Mouse (Mus musculus): Measurements from ENCODE around the gene Olfr1061. TPM values are rescaled to one million over a fixed set of nuclear protein-coding genes. Genes with fewer than 3 reads are reported as not detected.
"Not testable (repeated sequence)": the region's sequence is repeated elsewhere in the genome, so short reads cannot be mapped to it uniquely, and the experiment has no call there.

Gene Olfr1061
- polyA plus RNA-seq, 1 experiment from 2014 or later: not detected

GRCm38 (mm10) chr2:86395114-86395513 lies 18.7 kb downstream of the Olfr1061 start:
- no peak overlapping the region for H3K4me3 ChIP-seq (ENCODE audit: low read depth, low read length)
- 81% methylated on average over 2 of the region's 2 CpGs for WGBS
- H3K4me2 ChIP-seq (replicated peaks; ENCODE audit: low read depth): no peak overlapping the region
- no peaks in the 10 kb centered on the region for H3K9me3 ChIP-seq (ENCODE audit: control insufficient read depth, low read length)
- no peak for TF ChIP-seq CTCF (IDR thresholded peaks at IDR 0.05; ENCODE audit: low read depth)
- no peak for TF ChIP-seq EP300 (optimal IDR thresholded peaks at IDR 0.05)
- no peak for DNase-seq (ENCODE audit: low spot score)
- H3K27ac ChIP-seq (replicated peaks): no peak overlapping the region
- H3K36me3 ChIP-seq (ENCODE audit: control insufficient read depth, insufficient read depth, low read length): no peaks in the 10 kb centered on the region
- no peaks in the 10 kb centered on the region for H3K27me3 ChIP-seq (ENCODE audit: control insufficient read depth, insufficient read depth, low read length)
- no peaks in the 10 kb centered on the region for H3K4me1 ChIP-seq (replicated peaks; ENCODE audit: control insufficient read depth, insufficient read depth)
- no peak for ATAC-seq (ENCODE audit: low FRiP score, low TSS enrichment)
- H3K9ac ChIP-seq (ENCODE audit: low read length): no peak overlapping the region

GRCm38 (mm10) chr2:86388461-86388860 lies 25.4 kb downstream of the Olfr1061 start, which contains the start of gene Olfr1058:
Olfr1058 (minus strand) TSS chr2:86388561.
- ATAC-seq (ENCODE audit: low FRiP score, low TSS enrichment): not testable (repeated sequence)

GRCm38 (mm10) chr2:86378293-86378692 lies 35.6 kb downstream of the Olfr1061 start, which contains the start of gene Olfr1057:
Olfr1057 (minus strand) TSS chr2:86378393.
- ATAC-seq (ENCODE audit: low FRiP score, low TSS enrichment) (no peak), DNase-seq (ENCODE audit: low spot score) (no peak)
- H3K27me3 ChIP-seq (ENCODE audit: control insufficient read depth, insufficient read depth, low read length): no peaks in the 10 kb centered on the region
- no peaks in the 10 kb centered on the region for H3K9me3 ChIP-seq (ENCODE audit: control insufficient read depth, low read length)
- H3K4me1 ChIP-seq (replicated peaks; ENCODE audit: control insufficient read depth, insufficient read depth): no peaks in the 10 kb centered on the region
- H3K9ac ChIP-seq (ENCODE audit: low read length): no peak within 1 kb of the TSS
- H3K4me2 ChIP-seq (replicated peaks; ENCODE audit: low read depth): no peak within 1 kb of the TSS
- no peaks in the 10 kb centered on the region for H3K36me3 ChIP-seq (ENCODE audit: control insufficient read depth, insufficient read depth, low read length)
- no peak within 1 kb of the TSS for H3K27ac ChIP-seq (replicated peaks)
- TF ChIP-seq EP300 (optimal IDR thresholded peaks at IDR 0.05): no peak
- TF ChIP-seq CTCF (IDR thresholded peaks at IDR 0.05; ENCODE audit: low read depth): no peak
- no peak within 1 kb of the TSS for H3K4me3 ChIP-seq (ENCODE audit: low read depth, low read length)

More at GRCm38 (mm10) chr2:86388461-86388860, 25.4 kb downstream of the Olfr1061 start, which contains the start of gene Olfr1058:
- not testable (repeated sequence) for DNase-seq (ENCODE audit: low spot score); H3K4me2 ChIP-seq (replicated peaks; ENCODE audit: low read depth); H3K9me3 ChIP-seq (ENCODE audit: control insufficient read depth, low read length); H3K27ac ChIP-seq (replicated peaks); H3K4me1 ChIP-seq (replicated peaks; ENCODE audit: control insufficient read depth, insufficient read depth); H3K4me3 ChIP-seq (ENCODE audit: low read depth, low read length); H3K27me3 ChIP-seq (ENCODE audit: control insufficient read depth, insufficient read depth, low read length); H3K36me3 ChIP-seq (ENCODE audit: control insufficient read depth, insufficient read depth, low read length); H3K9ac ChIP-seq (ENCODE audit: low read length)

GRCm38 (mm10) chr2:86366342-86366741 lies 47.5 kb downstream of the Olfr1061 start:
- not testable (repeated sequence) for H3K9ac ChIP-seq (ENCODE audit: low read length); H3K4me2 ChIP-seq (replicated peaks; ENCODE audit: low read depth); H3K4me1 ChIP-seq (replicated peaks; ENCODE audit: control insufficient read depth, insufficient read depth); H3K27me3 ChIP-seq (ENCODE audit: control insufficient read depth, insufficient read depth, low read length); H3K27ac ChIP-seq (replicated peaks); H3K36me3 ChIP-seq (ENCODE audit: control insufficient read depth, insufficient read depth, low read length); DNase-seq (ENCODE audit: low spot score); H3K9me3 ChIP-seq (ENCODE audit: control insufficient read depth, low read length); H3K4me3 ChIP-seq (ENCODE audit: low read depth, low read length); ATAC-seq (ENCODE audit: low FRiP score, low TSS enrichment)
- WGBS: no CpG with 5 or more reads among the region's 6 CpGs

Other genes starting within 250 kb of the Olfr1061 start
- gene Olfr1043, start 246.5 kb downstream of the Olfr1061 start, polyA plus RNA-seq (2015; fragmentation: Nextera tagmentation; extraction: Ambion mirVana): not detected in 2 replicates
- not detected in 2 replicates for gene Olfr1044, start 236.2 kb downstream of the Olfr1061 start, polyA plus RNA-seq (2015; fragmentation: Nextera tagmentation; extraction: Ambion mirVana)
- 0.05 TPM in 1 of 2 replicates, not detected in the other for gene Olfr52, start 228.4 kb downstream of the Olfr1061 start, polyA plus RNA-seq (2015; fragmentation: Nextera tagmentation; extraction: Ambion mirVana)
- gene Olfr1045, start 211.0 kb downstream of the Olfr1061 start, polyA plus RNA-seq (2015; fragmentation: Nextera tagmentation; extraction: Ambion mirVana): not detected in 2 replicates
- not detected in 2 replicates for gene Olfr1046, start 194.7 kb downstream of the Olfr1061 start, polyA plus RNA-seq (2015; fragmentation: Nextera tagmentation; extraction: Ambion mirVana)
- gene Olfr1047, start 182.6 kb downstream of the Olfr1061 start, polyA plus RNA-seq (2015; fragmentation: Nextera tagmentation; extraction: Ambion mirVana): not detected in 2 replicates
- gene Olfr1048, start 173.8 kb downstream of the Olfr1061 start, polyA plus RNA-seq (2015; fragmentation: Nextera tagmentation; extraction: Ambion mirVana): not detected in 2 replicates
- not detected in 2 replicates for gene Olfr1049, start 155.7 kb downstream of the Olfr1061 start, polyA plus RNA-seq (2015; fragmentation: Nextera tagmentation; extraction: Ambion mirVana)
- gene Olfr1051, start 135.0 kb downstream of the Olfr1061 start, polyA plus RNA-seq (2015; fragmentation: Nextera tagmentation; extraction: Ambion mirVana): not detected in 2 replicates
- gene Olfr1052, start 121.6 kb downstream of the Olfr1061 start, polyA plus RNA-seq (2015; fragmentation: Nextera tagmentation; extraction: Ambion mirVana): not detected in 2 replicates
- gene Olfr1053, start 98.8 kb downstream of the Olfr1061 start, polyA plus RNA-seq (2015; fragmentation: Nextera tagmentation; extraction: Ambion mirVana): not detected in 2 replicates
- not detected in 2 replicates for gene Olfr1054, start 78.6 kb downstream of the Olfr1061 start, polyA plus RNA-seq (2015; fragmentation: Nextera tagmentation; extraction: Ambion mirVana)
- gene Olfr1055, start 63.8 kb downstream of the Olfr1061 start, polyA plus RNA-seq (2015; fragmentation: Nextera tagmentation; extraction: Ambion mirVana): not detected in 2 replicates
- gene Olfr1056, start 51.6 kb downstream of the Olfr1061 start, polyA plus RNA-seq (2015; fragmentation: Nextera tagmentation; extraction: Ambion mirVana): not detected in 2 replicates
- not detected in 2 replicates for gene Olfr1057, start 35.7 kb downstream of the Olfr1061 start, polyA plus RNA-seq (2015; fragmentation: Nextera tagmentation; extraction: Ambion mirVana)
- not detected in 2 replicates for gene Olfr1058, start 25.5 kb downstream of the Olfr1061 start, polyA plus RNA-seq (2015; fragmentation: Nextera tagmentation; extraction: Ambion mirVana)
- gene Olfr1062, start 12.7 kb upstream of the Olfr1061 start, polyA plus RNA-seq (2015; fragmentation: Nextera tagmentation; extraction: Ambion mirVana): not detected in 2 replicates
- not detected in 2 replicates for gene Olfr1065, start 36.5 kb upstream of the Olfr1061 start, polyA plus RNA-seq (2015; fragmentation: Nextera tagmentation; extraction: Ambion mirVana)
- gene Olfr1066, start 42.2 kb upstream of the Olfr1061 start, polyA plus RNA-seq (2015; fragmentation: Nextera tagmentation; extraction: Ambion mirVana): not detected in 2 replicates
- not detected in 2 replicates for gene Olfr228, start 73.3 kb upstream of the Olfr1061 start, polyA plus RNA-seq (2015; fragmentation: Nextera tagmentation; extraction: Ambion mirVana)
- not detected in 2 replicates for gene Olfr1076, start 94.4 kb upstream of the Olfr1061 start, polyA plus RNA-seq (2015; fragmentation: Nextera tagmentation; extraction: Ambion mirVana)
- gene Olfr1079, start 128.4 kb upstream of the Olfr1061 start, polyA plus RNA-seq (2015; fragmentation: Nextera tagmentation; extraction: Ambion mirVana): not detected in 2 replicates
- gene Olfr1080, start 144.2 kb upstream of the Olfr1061 start, polyA plus RNA-seq (2015; fragmentation: Nextera tagmentation; extraction: Ambion mirVana): not detected in 2 replicates
- gene Olfr1082, start 184.9 kb upstream of the Olfr1061 start, polyA plus RNA-seq (2015; fragmentation: Nextera tagmentation; extraction: Ambion mirVana): not detected in 2 replicates
- not detected in 2 replicates for gene Olfr1084, start 225.7 kb upstream of the Olfr1061 start, polyA plus RNA-seq (2015; fragmentation: Nextera tagmentation; extraction: Ambion mirVana)
- not detected in 2 replicates for gene Olfr1085, start 248.0 kb upstream of the Olfr1061 start, polyA plus RNA-seq (2015; fragmentation: Nextera tagmentation; extraction: Ambion mirVana)